Mouse (Mus musculus) neural tube, embryonic 12.5 days (tissue): ENCODE results near the gene Zfp598. TPM values are rescaled to one million over a fixed set of nuclear protein-coding genes. Genes with fewer than 3 reads are reported as not detected.
"Not testable (repeated sequence)": the region's sequence is repeated elsewhere in the genome, so short reads cannot be mapped to it uniquely, and the experiment has no call there.

ENCODE experiments used
- ATAC-seq: fragments of 200-750 bp; cut with Nextera tagmentation; 2 replicates; pipeline ENCODE4 v1.8.0; 2017; ENCODE audit warnings: low read depth, mild to moderate bottlenecking, moderate TSS enrichment, moderate library complexity; ENCODE audit not compliant: low FRiP score
- H3K27ac ChIP-seq: fragments of 300-500 bp; sonication (generic); 2 replicates; pipeline ENCODE4 v1.5.1; 2016
- H3K27me3 ChIP-seq: fragments of 300-500 bp; sonication (generic); replicated peaks from 2 replicates; pipeline ENCODE4 v1.6.1; 2016; ENCODE audit warnings: mild to moderate bottlenecking
- H3K36me3 ChIP-seq: fragments of 300-500 bp; sonication (generic); 2 replicates; pipeline ENCODE4 v1.6.1; 2016; ENCODE audit warnings: mild to moderate bottlenecking
- H3K4me1 ChIP-seq: fragments of 300-500 bp; sonication (generic); 2 replicates; pipeline ENCODE4 v1.6.1; 2016
- H3K4me2 ChIP-seq: fragments of 300-500 bp; sonication (generic); replicated peaks from 2 replicates; pipeline ENCODE4 v1.6.1; 2016; ENCODE audit warnings: mild to moderate bottlenecking
- H3K4me3 ChIP-seq: fragments of 300-500 bp; sonication (generic); 2 replicates; pipeline ENCODE4 v1.5.1; 2016
- H3K9ac ChIP-seq: fragments of 300-500 bp; sonication (generic); 2 replicates; pipeline ENCODE4 v1.6.1; 2016; ENCODE audit warnings: mild to moderate bottlenecking
- H3K9me3 ChIP-seq: fragments of 300-500 bp; sonication (generic); 2 replicates; pipeline ENCODE4 v1.6.1; 2016; ENCODE audit warnings: mild to moderate bottlenecking
- WGBS: fragments of 180-500 bp; shearing (Covaris S2); methylation state at CpG from one replicate; pipeline ENCODE4 v1.1.7; 2016; 5-methylcytosine and 5-hydroxymethylcytosine counted together
- polyA plus RNA-seq: library from polyadenylated mRNA; unstranded; fragments of >200 nt; fragmentation: Nextera tagmentation; extraction: Ambion mirVana; gene quantifications from 2 replicates; pipeline ENCODE4 v1.2.1, GENCODE M21; 2016

The Zfp598 gene
- polyA plus RNA-seq, 1 experiment from 2014 or later = 27.2 TPM

DNA sequence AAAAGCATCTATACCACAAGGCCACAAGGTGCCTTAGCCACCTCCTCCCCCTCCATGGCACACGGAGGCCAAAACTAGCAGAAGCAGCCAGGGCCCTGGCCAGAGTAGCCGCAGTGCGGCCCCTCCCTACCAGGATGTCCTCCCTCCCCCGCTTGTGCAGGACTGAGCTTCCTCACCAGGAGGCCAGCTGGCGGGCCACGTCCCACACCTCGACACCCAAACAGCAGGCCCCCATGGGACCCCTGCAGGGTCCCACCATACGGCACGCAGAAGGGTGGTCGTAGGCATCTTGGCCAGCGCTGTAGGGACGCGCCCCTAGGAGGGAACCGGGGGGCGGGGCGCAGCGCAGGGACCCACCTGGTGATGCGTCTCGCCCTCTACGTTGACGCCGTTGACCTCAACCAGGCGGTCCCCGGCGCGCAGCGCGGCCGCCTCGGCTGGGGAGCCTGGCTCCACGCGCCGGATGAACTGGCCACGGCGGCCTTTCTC is 19.9 kb upstream of the Zfp598 start:
- peaks cover 12% of the 10 kb centered on the region for H3K4me1 ChIP-seq
- no peaks in the 10 kb centered on the region for H3K36me3 ChIP-seq
- H3K9ac ChIP-seq = peak overlapping the region; percentile 72
- no peaks in the 10 kb centered on the region for H3K9me3 ChIP-seq
- peak overlapping the region; percentile 95 for H3K4me2 ChIP-seq
- ATAC-seq = peak; percentile 42; the same call in 1 of the 2 replicates
- peaks cover 25% of the 10 kb centered on the region for H3K27me3 ChIP-seq
- WGBS = under 1% methylated on average over 35 of the region's 35 CpGs
- H3K27ac ChIP-seq = no peak overlapping the region
- H3K4me3 ChIP-seq = peak overlapping the region; percentile 59

DNA sequence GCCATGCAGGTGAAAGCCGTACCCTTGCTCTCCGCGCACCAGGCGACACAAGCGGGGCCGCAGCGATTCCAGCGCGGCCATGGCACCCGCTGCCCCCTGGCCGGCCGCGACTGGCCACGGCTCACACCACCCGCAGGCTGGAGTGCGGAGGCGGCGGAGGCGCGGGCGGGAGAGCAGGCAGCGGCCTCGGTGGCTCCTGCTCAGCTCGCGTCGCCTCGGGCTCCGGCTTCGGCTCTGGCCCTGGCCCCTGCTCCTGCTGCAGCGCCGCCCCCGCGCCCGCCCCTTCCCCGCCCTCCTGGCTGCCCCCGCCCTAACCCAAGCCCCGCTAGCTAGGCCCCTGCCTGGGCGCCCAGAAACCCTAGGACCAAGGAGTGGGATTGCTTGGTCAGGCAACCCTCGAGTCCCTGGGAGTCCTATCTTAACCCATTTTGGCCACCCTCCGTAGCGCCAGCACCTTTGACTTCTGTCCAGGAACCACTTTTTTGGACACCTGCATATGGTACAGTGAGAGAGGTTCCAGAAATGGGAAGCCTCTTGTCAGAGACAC is 19.3 kb upstream of the Zfp598 start, which contains the start of gene Slc9a3r2:
TSS of gene Slc9a3r2 (minus strand) at position 258 of the 547 bp plus-strand sequence.
- peak within 1 kb of the TSS; percentile 72 for H3K9ac ChIP-seq
- H3K9me3 ChIP-seq = no peaks in the 10 kb centered on the region
- no peaks in the 10 kb centered on the region for H3K36me3 ChIP-seq
- 0 out of 2 replicates have a peak, but pooled peaks have one; percentile 27 for ATAC-seq
- H3K4me2 ChIP-seq = peak within 1 kb of the TSS; percentile 95
- H3K4me1 ChIP-seq = peaks cover 12% of the 10 kb centered on the region
- H3K27ac ChIP-seq = no peak within 1 kb of the TSS
- 1% methylated on average over 41 of the region's 41 CpGs for WGBS
- peaks cover 25% of the 10 kb centered on the region for H3K27me3 ChIP-seq
- peak within 1 kb of the TSS; percentile 59 for H3K4me3 ChIP-seq

DNA sequence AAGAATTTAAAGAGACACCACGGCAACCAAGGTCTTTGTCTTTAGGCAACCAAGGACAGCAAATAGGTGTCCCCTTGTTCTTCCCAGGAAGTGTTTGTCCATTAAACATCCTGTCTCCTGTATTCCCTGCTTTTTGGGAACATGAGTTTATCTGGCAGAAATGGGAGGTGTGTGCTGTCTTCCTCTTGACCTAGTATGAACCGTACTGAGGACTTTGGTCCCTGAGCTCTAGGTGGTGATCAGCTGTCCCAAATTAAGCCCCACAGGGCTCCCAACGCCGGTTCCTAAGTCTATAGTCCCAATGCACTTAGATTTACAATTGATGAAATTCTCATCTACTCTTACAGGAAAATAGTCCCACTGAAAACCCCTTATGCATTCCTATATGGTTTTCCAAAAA is 18.7 kb upstream of the Zfp598 start:
- no peak for ATAC-seq
- H3K9ac ChIP-seq = 0 out of 2 replicates have a peak overlapping the region, but pooled peaks have one; percentile 72
- H3K4me3 ChIP-seq = no peak overlapping the region

DNA sequence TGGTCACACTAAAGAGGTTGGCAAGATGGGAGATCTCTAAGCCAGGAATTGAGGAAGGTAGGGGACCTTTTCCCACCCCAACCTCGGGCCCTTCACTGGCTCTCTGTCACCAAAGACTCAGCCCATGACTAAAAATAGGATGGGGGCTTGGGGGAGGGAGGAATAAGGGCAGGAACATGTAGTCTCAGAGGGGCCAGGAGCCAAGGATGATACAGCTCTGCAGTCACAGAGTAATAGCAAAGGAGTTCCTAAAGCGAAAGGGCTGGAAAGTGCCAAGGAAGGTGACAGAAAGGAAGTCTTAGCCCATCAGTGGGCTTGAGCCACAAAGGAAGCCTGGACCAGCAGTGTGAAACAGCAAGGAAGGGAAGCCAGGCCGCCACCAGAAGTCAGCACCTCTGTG is 17.7 kb upstream of the Zfp598 start:
- Histone ChIP-seq H3K36me3 (no peaks in the 10 kb centered on the region), H3K27ac (no peak overlapping the region), H3K27me3 (peaks cover 34% of the 10 kb centered on the region), H3K9me3 (no peaks in the 10 kb centered on the region), H3K4me3 (no peak overlapping the region), H3K9ac (no peak overlapping the region), H3K4me2 (no peak overlapping the region), H3K4me1 (peaks cover 12% of the 10 kb centered on the region)
- no peak for ATAC-seq
- WGBS = 70% methylated on average over 3 of the region's 3 CpGs

More for the DNA sequence above, 18.7 kb upstream of the Zfp598 start:
- H3K4me2 ChIP-seq = peak overlapping the region; percentile 95
- no peak overlapping the region for H3K27ac ChIP-seq
- H3K4me1 ChIP-seq = peaks cover 12% of the 10 kb centered on the region
- no peaks in the 10 kb centered on the region for H3K36me3 ChIP-seq
- WGBS = 76% methylated on average over 4 of the region's 4 CpGs
- H3K27me3 ChIP-seq = peaks cover 25% of the 10 kb centered on the region
- H3K9me3 ChIP-seq = no peaks in the 10 kb centered on the region

DNA sequence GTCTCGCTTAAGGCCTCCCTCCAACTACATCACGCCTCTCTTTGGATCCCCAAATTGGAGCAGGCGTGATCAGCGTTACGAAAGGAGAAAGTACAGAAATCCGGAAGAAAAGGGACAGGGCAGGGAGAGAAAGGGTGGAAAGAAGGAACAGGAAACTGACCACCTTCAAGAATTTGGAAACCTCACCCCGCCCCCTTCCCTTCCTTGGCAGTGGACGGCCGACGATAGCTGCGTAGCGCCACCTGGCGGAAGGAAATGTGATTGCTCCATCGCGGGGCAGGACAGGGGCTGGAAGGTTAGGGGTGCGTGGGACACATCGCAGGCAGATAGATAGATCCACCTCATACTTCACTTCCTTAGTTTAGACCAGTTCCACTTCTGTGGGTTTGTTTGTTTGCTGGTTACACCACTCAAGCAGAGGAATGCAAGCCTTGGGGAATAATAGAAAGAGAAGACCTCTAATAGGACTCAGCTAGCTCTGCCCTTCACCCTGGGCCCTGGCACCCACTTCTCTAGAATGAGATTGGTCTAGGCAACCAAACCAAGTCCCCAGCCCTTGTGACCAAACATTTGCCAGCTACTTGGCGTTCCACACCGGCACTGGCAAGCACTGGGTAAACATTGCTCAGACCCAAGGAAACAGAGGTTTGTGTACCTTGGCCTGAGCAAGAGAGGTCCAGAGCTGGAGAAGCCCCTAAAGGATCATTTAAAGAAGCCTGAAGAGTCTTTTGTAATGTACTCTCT is 15.3 kb upstream of the Zfp598 start:
- Histone ChIP-seq H3K36me3 (no peaks in the 10 kb centered on the region), H3K4me2 (peak overlapping the region; percentile 54), H3K27me3 (peaks cover 48% of the 10 kb centered on the region), H3K4me3 (no peak overlapping the region), H3K9ac (no peak overlapping the region), H3K27ac (no peak overlapping the region), H3K4me1 (peaks cover 21% of the 10 kb centered on the region), H3K9me3 (no peaks in the 10 kb centered on the region)
- ATAC-seq = no peak
- 4% methylated on average over 19 of the region's 19 CpGs for WGBS

DNA sequence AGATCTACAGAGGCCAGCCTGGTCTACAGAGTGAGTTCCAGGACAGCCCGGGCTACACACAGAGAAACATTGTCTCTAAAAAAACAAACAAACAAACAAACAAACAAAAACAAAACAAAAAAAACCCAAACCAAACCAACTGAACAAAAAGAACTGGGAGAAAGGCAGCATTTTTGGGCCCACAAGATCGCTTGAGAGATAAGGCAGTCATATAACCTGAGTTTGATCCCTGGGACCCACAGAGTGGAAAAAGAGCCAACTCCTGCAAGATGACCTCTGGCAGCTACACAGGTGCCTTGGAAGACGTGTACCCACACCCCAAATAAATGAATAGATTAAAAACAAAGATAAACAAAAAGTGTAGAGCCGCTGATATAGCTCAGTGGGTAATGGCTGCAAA is 14.5 kb upstream of the Zfp598 start:
- H3K27ac ChIP-seq = no peak overlapping the region

DNA sequence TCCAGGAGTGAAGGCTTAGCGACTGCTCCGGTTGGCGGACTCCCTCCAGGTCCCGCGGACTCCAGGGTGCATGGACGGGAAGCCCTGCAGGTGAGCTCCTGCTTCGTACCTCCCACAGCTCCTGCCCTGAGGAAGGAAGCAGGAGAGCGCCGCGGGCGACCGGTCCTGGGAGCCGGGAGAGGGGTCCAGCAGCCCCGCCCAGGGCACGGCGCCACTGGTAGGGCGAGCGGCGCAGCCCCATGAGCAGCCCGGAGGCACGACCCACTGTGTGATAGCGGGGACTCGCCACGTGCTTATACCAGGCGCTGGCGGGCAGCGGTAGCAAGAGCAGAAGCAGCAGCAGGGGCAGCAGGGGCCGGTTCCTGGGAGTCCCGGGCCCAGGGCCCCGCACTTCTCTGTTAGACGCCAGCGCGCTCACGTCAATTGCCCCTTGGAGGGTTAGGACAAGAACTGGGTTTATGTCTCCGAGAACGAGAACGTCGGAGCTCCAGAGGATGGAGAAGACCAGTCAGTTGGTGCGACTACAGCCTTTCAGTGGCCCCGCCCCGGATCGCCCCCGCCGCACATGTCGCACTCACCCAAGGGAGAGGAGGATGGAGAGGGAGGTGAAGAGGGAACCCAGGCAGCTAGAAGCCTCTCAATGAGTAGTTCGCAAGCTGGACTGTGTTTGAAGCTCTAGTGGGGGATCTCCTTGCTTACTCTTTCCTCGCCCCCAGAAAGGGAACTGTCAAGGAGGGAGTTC is 11.3 kb upstream of the Zfp598 start, which contains the start of gene Npw:
TSS of gene Npw (minus strand) at position 441 of the 742 bp plus-strand sequence.
- no peak within 1 kb of the TSS for H3K27ac ChIP-seq
- H3K9ac ChIP-seq = peak within 1 kb of the TSS; percentile 42; the same call in 1 of the 2 replicates
- H3K4me1 ChIP-seq = peaks cover 9% of the 10 kb centered on the region
- WGBS = 1% methylated on average over 47 of the region's 47 CpGs
- peak within 1 kb of the TSS; percentile 33 for H3K4me3 ChIP-seq
- H3K9me3 ChIP-seq = no peaks in the 10 kb centered on the region
- no peak for ATAC-seq
- H3K27me3 ChIP-seq = peaks cover 47% of the 10 kb centered on the region
- H3K36me3 ChIP-seq = no peaks in the 10 kb centered on the region
- peak within 1 kb of the TSS; percentile 68 for H3K4me2 ChIP-seq

More for the DNA sequence above, 14.5 kb upstream of the Zfp598 start:
- peaks cover 49% of the 10 kb centered on the region for H3K27me3 ChIP-seq
- 75% methylated on average over 4 of the region's 4 CpGs for WGBS
- H3K36me3 ChIP-seq = no peaks in the 10 kb centered on the region
- no peak overlapping the region for H3K9ac ChIP-seq
- no peaks in the 10 kb centered on the region for H3K9me3 ChIP-seq
- no peak for ATAC-seq
- no peak overlapping the region for H3K4me2 ChIP-seq
- H3K4me3 ChIP-seq = no peak overlapping the region
- peaks cover 13% of the 10 kb centered on the region for H3K4me1 ChIP-seq

DNA sequence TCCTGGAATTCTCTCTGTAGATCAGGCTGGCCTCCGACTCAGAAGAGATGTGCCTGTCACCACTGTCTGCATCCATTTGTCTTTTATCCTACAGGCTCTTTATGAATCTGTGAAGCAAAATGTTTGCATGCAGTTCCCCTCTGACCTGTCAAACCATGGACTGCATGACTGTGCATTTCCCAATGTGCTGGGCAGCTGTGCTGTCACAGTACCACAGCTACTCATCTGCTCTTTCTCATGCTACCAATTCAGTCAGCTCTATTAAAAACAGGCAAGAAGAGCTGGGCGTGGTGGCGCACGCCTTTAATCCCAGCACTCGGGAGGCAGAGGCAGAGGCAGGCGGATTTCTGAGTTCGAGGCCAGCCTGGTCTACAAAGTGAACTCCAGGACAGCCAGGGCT is 2.5 kb upstream of the Zfp598 start:
- 73% methylated on average over 7 of the region's 7 CpGs for WGBS
- not testable (repeated sequence) for H3K4me3 ChIP-seq, ATAC-seq, H3K4me2 ChIP-seq, H3K27ac ChIP-seq, H3K9me3 ChIP-seq, H3K27me3 ChIP-seq, H3K9ac ChIP-seq, H3K36me3 ChIP-seq
- H3K4me1 ChIP-seq = peaks cover 23% of the 10 kb centered on the region

DNA sequence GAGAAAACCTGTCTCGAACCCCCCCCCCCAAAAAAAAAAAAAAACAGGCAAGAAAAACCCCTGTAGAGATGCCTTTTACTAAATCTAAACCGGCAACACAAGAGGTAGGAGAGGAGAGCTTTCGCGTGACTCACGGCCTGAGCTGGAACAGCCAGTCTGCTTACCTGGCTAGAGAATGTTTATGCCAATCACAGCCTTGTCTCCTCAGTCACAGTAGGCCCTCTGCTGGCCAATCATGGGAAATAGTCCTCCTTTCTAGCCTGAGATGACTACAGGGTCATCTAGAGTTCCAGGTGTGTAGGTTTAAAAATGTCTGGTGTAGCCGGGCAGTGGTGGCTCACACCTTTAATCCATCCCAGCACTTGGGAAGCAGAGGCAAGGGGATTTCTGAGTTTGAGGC is 2.1 kb upstream of the Zfp598 start:
- WGBS = 35% methylated on average over 6 of the region's 6 CpGs
- H3K4me1 ChIP-seq = peaks cover 27% of the 10 kb centered on the region
- H3K9ac ChIP-seq = no peak overlapping the region
- H3K27me3 ChIP-seq = no peaks in the 10 kb centered on the region; the same call in 1 of the 2 replicates
- no peaks in the 10 kb centered on the region for H3K36me3 ChIP-seq
- no peak overlapping the region for H3K27ac ChIP-seq
- H3K4me2 ChIP-seq = no peak overlapping the region
- ATAC-seq = no peak
- no peak overlapping the region for H3K4me3 ChIP-seq
- no peaks in the 10 kb centered on the region for H3K9me3 ChIP-seq

DNA sequence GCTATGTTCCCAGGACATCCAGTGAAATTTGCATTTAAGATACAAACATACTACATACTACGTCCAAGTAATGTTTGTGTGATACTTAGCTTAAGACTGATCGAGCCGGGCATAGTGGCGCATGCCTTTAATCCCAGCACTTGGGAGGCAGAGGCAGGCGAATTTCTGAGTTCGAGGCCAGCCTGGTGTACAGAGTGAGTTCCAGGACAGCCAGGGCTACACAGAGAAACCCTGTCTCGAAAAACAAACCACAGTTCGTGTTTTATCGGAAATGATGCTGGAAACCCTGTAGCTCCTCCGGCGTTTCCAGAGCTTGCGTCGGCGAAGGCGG is 308 bp upstream of the Zfp598 start:
- 0 out of 2 replicates have a peak overlapping the region, but pooled peaks have one; percentile 59 for H3K27ac ChIP-seq
- peak overlapping the region; percentile 97; the same call in 1 of the 2 replicates for H3K9ac ChIP-seq
- not testable (repeated sequence) for H3K27me3 ChIP-seq, H3K36me3 ChIP-seq, H3K9me3 ChIP-seq
- peak overlapping the region; percentile 81 for H3K4me2 ChIP-seq
- WGBS = 13% methylated on average over 15 of the region's 15 CpGs
- ATAC-seq = peak; percentile 41
- peak overlapping the region; percentile 99 for H3K4me3 ChIP-seq
- peaks cover 27% of the 10 kb centered on the region for H3K4me1 ChIP-seq

DNA sequence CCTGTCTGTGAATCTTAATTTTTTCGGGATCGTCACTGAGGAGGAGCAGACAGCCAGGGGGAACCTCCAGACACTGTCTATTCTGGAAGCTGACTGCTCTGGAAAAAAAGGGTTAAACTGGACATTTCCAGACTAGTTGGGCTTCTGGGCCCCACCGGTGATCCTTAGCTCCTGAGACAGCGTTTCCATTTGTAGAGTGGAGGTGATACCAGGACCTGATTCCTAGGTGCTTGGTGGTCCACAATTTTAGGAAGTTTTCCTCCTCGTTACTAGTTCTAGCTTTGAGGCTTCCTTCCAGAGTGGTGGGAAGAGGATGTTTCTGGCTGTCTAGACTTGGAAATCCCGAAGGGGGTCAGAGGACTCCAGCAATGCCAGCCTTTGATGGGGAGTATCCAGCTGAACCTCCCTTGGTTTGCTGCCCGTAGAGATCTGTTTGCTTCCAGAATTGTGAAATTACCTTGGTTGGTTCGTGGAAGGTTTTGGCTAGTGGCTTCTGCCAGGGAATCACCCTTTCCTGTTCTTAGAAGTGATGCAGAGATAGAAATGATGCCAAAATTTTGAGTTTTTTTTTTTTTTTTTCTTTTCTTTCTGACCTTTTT is 858 bp downstream of the Zfp598 start:
- H3K4me3 ChIP-seq = peak overlapping the region; percentile 99
- 0 out of 2 replicates have a peak, but pooled peaks have one; percentile 5 for ATAC-seq
- peaks cover 27% of the 10 kb centered on the region for H3K4me1 ChIP-seq
- peak overlapping the region; percentile 97 for H3K9ac ChIP-seq
- peak overlapping the region; percentile 59; the same call in 1 of the 2 replicates for H3K27ac ChIP-seq
- no peaks in the 10 kb centered on the region for H3K27me3 ChIP-seq
- 15% methylated on average over 8 of the region's 8 CpGs for WGBS
- H3K4me2 ChIP-seq = peak overlapping the region; percentile 81
- H3K36me3 ChIP-seq = no peaks in the 10 kb centered on the region
- H3K9me3 ChIP-seq = no peaks in the 10 kb centered on the region
